Mouse (Mus musculus): ENCODE data around the gene Ids. TPM values are rescaled to one million over a fixed set of nuclear protein-coding genes. Genes with fewer than 3 reads are reported as not detected.

Gene Ids
- polyA plus RNA-seq, 1 experiment, result 19.7 TPM

GRCm38 (mm10) chrX:70314949-70315641 is 49.8 kb downstream of the Ids start:
- Histone ChIP-seq H3K4me3 (ENCODE audit: insufficient read depth, low read depth, low read length) (no peak overlapping the region), H3K27ac (replicated peaks; ENCODE audit: low read depth, low read length) (no peak overlapping the region), H3K4me1 (ENCODE audit: control insufficient read depth, insufficient read depth, insufficient read length, low read length) (no peaks in the 10 kb centered on the region)

Other genes starting within 250 kb of the Ids start
- 23.2 and 23.4 TPM in 2 replicates for gene 1110012L19Rik, start 20.8 kb upstream of the Ids start, polyA plus RNA-seq (2012; ENCODE audit: insufficient read depth, insufficient read length, missing spikeins)
- gene Tmem185a, start 112.1 kb upstream of the Ids start, polyA plus RNA-seq (2012; ENCODE audit: insufficient read depth, insufficient read length, missing spikeins), result 26.2 and 29.3 TPM in 2 replicates

Data from brown adipose tissue, adult 24 weeks (tissue).